Mouse (Mus musculus) right cerebral cortex, postnatal 4 days (tissue): ENCODE results near the gene Cox6b1.

Source experiments
- DNase-seq: peaks from one replicate; pipeline ENCODE4 v3.0.0-alpha.2; 2022

The Cox6b1 gene

DNA sequence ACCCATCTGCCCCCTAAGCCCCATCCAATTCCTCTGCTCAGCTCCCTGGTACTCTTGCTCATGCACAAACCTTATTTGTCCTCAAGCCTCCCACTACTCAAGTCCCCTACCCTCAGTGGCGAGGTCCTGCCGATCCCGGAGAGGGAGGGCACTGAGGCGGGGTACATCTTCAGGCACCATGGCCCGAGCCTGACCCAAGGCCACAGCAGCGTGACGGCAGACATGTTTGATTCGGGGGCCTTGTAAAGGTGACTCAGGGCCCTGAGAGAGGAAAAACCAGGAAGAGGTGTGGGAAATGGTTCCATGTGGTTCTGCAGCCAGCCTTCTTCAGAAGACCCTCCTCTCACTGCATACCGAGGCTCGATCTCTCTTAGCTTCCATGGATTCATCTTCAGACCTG is 41.6 kb downstream of the Cox6b1 start:
- no peak for DNase-seq

- DNase-seq: no peak
Observed at GRCm38 (mm10) chr7:30581547-30581946, 44.4 kb downstream of the Cox6b1 start.

DNA sequence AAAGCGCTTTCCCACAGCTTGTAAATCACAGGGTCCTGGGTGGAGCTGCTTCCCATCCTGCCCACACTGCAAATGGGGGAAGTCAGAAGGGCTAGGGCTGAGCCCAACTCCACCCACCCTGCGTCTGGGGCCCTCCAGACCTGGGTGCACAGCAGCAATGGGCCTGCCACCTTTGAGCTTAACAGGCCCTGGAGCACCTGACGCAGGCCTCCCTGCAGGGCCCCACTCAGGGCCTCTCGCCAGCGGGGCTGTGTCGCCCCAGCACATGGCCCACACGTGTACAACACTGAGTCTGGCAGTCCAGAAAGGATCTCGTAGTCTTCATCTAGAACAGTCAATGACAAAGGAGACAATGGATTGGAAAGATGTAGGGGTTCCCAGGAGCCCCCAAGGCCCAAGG is 46.0 kb downstream of the Cox6b1 start:
- DNase-seq: no peak

- no peak for DNase-seq
Observed at GRCm38 (mm10) chr7:30572969-30573368, 53.0 kb downstream of the Cox6b1 start.

DNA sequence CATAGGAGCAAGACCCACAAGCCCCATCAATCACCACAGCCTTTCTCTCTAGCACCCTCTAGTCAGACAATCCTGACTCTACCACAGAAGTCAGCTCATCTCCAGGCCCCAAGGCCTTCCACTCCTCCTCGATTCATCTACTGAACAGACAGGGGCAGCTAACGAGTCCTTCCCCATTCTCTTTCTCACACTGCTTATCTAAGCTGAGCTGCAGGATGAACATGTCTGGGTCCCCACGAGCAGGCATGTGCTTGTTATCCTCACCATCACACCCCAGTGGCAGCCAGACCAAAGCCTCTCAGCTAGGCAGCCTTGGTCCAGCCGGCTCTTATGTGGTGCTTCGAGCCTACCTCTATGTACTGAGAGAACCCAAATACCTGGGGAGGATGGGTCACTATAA is 53.6 kb downstream of the Cox6b1 start:
- no peak for DNase-seq

DNA sequence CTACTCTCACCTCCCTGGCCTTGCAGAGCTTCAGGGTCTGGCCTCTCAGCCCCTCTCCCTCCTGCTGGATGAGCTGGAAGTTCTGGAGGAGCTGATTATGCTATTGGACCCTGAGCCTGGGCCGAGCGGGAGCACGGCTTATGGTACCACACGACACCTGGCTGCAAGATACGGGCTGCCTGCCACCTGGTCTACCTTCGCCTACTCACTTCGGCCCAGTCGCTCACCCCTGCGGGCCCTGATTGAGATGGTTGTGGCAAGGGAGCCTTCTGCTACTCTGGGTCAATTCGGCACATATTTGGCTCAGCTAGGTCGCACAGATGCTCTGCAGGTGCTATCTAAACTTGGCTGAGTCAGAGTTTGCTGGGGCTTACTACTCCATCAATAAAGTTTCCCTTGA is 58.4 kb downstream of the Cox6b1 start:
- DNase-seq: no peak
